Mouse (Mus musculus): ENCODE results near the gene Opn3. TPM values are rescaled to one million over a fixed set of nuclear protein-coding genes. Genes with fewer than 3 reads are reported as not detected.

The Opn3 gene
- polyA plus RNA-seq, 1 experiment from 2014 or later = 12.6 TPM

DNA sequence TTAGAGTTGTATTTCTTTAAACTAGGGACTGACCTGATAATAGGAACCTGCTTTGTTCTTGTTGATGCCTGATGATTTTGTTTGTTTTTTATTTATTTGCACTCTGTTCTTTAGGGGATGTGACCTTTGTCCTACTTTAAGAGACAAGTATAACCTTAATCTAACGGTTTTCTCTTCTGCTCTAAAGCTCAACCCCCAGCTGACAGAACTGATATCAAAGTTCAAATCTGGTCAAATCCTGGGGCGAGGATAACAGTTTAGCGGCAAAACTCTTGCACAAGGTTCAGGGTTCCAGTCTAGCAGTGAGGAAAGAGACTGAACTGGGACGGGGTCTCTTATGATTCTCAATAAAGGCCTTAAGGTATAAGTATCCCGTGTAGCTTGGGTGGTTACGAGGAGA is 63.3 kb downstream of the Opn3 start:
- no peak for ATAC-seq (ENCODE audit: insufficient number of reproducible peaks, insufficient read depth, low FRiP score, low read depth)

GRCm38 (mm10) chr1:175625990-175626692 is 66.4 kb downstream of the Opn3 start:
- ATAC-seq (ENCODE audit: insufficient number of reproducible peaks, insufficient read depth, low FRiP score, low read depth) = peak; percentile 14; the same call in 1 of the 2 replicates
- Histone ChIP-seq H3K27me3 (ENCODE audit: control insufficient read depth, insufficient read depth, low read length) (no peaks in the 10 kb centered on the region), H3K4me3 (ENCODE audit: low read depth, low read length) (peak overlapping the region; percentile 94), H3K9ac (replicated peaks; ENCODE audit: low read depth, low read length) (no peak overlapping the region), H3K4me1 (ENCODE audit: control insufficient read depth, insufficient read depth, low read length) (peaks cover 8% of the 10 kb centered on the region; the same call in 1 of the 2 replicates), H3K9me3 (ENCODE audit: control insufficient read depth, low read depth, low read length) (no peaks in the 10 kb centered on the region), H3K4me2 (replicated peaks; ENCODE audit: low read depth, low read length) (peak overlapping the region; percentile 50), H3K27ac (ENCODE audit: low read length) (peak overlapping the region; percentile 79), H3K36me3 (ENCODE audit: control insufficient read depth, insufficient read depth, low read length) (no peaks in the 10 kb centered on the region)
- 86% methylated on average over 1 of the region's 1 CpGs for WGBS

More for the DNA sequence above, 63.3 kb downstream of the Opn3 start:
- Histone ChIP-seq H3K27ac (ENCODE audit: low read length) (no peak overlapping the region), H3K4me1 (ENCODE audit: control insufficient read depth, insufficient read depth, low read length) (peaks cover 5% of the 10 kb centered on the region; the same call in 1 of the 2 replicates), H3K36me3 (ENCODE audit: control insufficient read depth, insufficient read depth, low read length) (no peaks in the 10 kb centered on the region), H3K9ac (replicated peaks; ENCODE audit: low read depth, low read length) (no peak overlapping the region), H3K9me3 (ENCODE audit: control insufficient read depth, low read depth, low read length) (no peaks in the 10 kb centered on the region), H3K27me3 (ENCODE audit: control insufficient read depth, insufficient read depth, low read length) (no peaks in the 10 kb centered on the region), H3K4me2 (replicated peaks; ENCODE audit: low read depth, low read length) (no peak overlapping the region), H3K4me3 (ENCODE audit: low read depth, low read length) (no peak overlapping the region)
- WGBS = 84% methylated on average over 6 of the region's 6 CpGs

- Histone ChIP-seq H3K4me2 (replicated peaks; ENCODE audit: low read depth, low read length) (peak within 1 kb of the TSS; percentile 85), H3K36me3 (ENCODE audit: control insufficient read depth, insufficient read depth, low read length) (no peaks in the 10 kb centered on the region; the same call in 1 of the 2 replicates), H3K9me3 (ENCODE audit: control insufficient read depth, low read depth, low read length) (no peaks in the 10 kb centered on the region), H3K4me3 (ENCODE audit: low read depth, low read length) (peak within 1 kb of the TSS; percentile 94), H3K9ac (replicated peaks; ENCODE audit: low read depth, low read length) (peak within 1 kb of the TSS; percentile 87), H3K4me1 (ENCODE audit: control insufficient read depth, insufficient read depth, low read length) (peaks cover 8% of the 10 kb centered on the region; the same call in 1 of the 2 replicates), H3K27ac (ENCODE audit: low read length) (peak within 1 kb of the TSS; percentile 79), H3K27me3 (ENCODE audit: control insufficient read depth, insufficient read depth, low read length) (no peaks in the 10 kb centered on the region)
- peak; percentile 100 for ATAC-seq (ENCODE audit: insufficient number of reproducible peaks, insufficient read depth, low FRiP score, low read depth)
- WGBS = under 1% methylated on average over 58 of the region's 58 CpGs
Measured at GRCm38 (mm10) chr1:175625257-175625879, 67.2 kb downstream of the Opn3 start, which contains the start of gene Fh1. TSS of gene Fh1 (minus strand) at chr1:175625635.

- 71% methylated on average over 6 of the region's 6 CpGs for WGBS
- no peak for ATAC-seq (ENCODE audit: insufficient number of reproducible peaks, insufficient read depth, low FRiP score, low read depth)
- Histone ChIP-seq H3K27ac (ENCODE audit: low read length) (no peak overlapping the region), H3K27me3 (ENCODE audit: control insufficient read depth, insufficient read depth, low read length) (no peaks in the 10 kb centered on the region), H3K4me1 (ENCODE audit: control insufficient read depth, insufficient read depth, low read length) (peaks cover 8% of the 10 kb centered on the region; the same call in 1 of the 2 replicates), H3K4me2 (replicated peaks; ENCODE audit: low read depth, low read length) (no peak overlapping the region), H3K9me3 (ENCODE audit: control insufficient read depth, low read depth, low read length) (no peaks in the 10 kb centered on the region), H3K9ac (replicated peaks; ENCODE audit: low read depth, low read length) (no peak overlapping the region), H3K36me3 (ENCODE audit: control insufficient read depth, insufficient read depth, low read length) (peaks cover 6% of the 10 kb centered on the region; the same call in 1 of the 2 replicates), H3K4me3 (ENCODE audit: low read depth, low read length) (no peak overlapping the region)
Measured at GRCm38 (mm10) chr1:175623656-175624055, 68.9 kb downstream of the Opn3 start.

- no peak for ATAC-seq (ENCODE audit: insufficient number of reproducible peaks, insufficient read depth, low FRiP score, low read depth)
- Histone ChIP-seq H3K27ac (ENCODE audit: low read length) (no peak within 1 kb of the TSS), H3K27me3 (ENCODE audit: control insufficient read depth, insufficient read depth, low read length) (no peaks in the 10 kb centered on the region), H3K9ac (replicated peaks; ENCODE audit: low read depth, low read length) (no peak within 1 kb of the TSS), H3K36me3 (ENCODE audit: control insufficient read depth, insufficient read depth, low read length) (peaks cover 37% of the 10 kb centered on the region), H3K4me3 (ENCODE audit: low read depth, low read length) (no peak within 1 kb of the TSS), H3K4me1 (ENCODE audit: control insufficient read depth, insufficient read depth, low read length) (peaks cover 8% of the 10 kb centered on the region; the same call in 1 of the 2 replicates), H3K9me3 (ENCODE audit: control insufficient read depth, low read depth, low read length) (no peaks in the 10 kb centered on the region), H3K4me2 (replicated peaks; ENCODE audit: low read depth, low read length) (no peak within 1 kb of the TSS)
- WGBS = 91% methylated on average over 13 of the region's 13 CpGs
Measured at GRCm38 (mm10) chr1:175619814-175620431, 72.7 kb downstream of the Opn3 start, which contains the start of gene Kmo. TSS of gene Kmo (plus strand) at chr1:175620381.

- Histone ChIP-seq H3K27ac (ENCODE audit: low read length) (no peak overlapping the region), H3K9ac (replicated peaks; ENCODE audit: low read depth, low read length) (no peak overlapping the region), H3K27me3 (ENCODE audit: control insufficient read depth, insufficient read depth, low read length) (no peaks in the 10 kb centered on the region), H3K4me2 (replicated peaks; ENCODE audit: low read depth, low read length) (no peak overlapping the region), H3K4me3 (ENCODE audit: low read depth, low read length) (no peak overlapping the region), H3K36me3 (ENCODE audit: control insufficient read depth, insufficient read depth, low read length) (peaks cover 78% of the 10 kb centered on the region), H3K9me3 (ENCODE audit: control insufficient read depth, low read depth, low read length) (no peaks in the 10 kb centered on the region), H3K4me1 (ENCODE audit: control insufficient read depth, insufficient read depth, low read length) (no peaks in the 10 kb centered on the region)
- no peak for ATAC-seq (ENCODE audit: insufficient number of reproducible peaks, insufficient read depth, low FRiP score, low read depth)
- 95% methylated on average over 9 of the region's 9 CpGs for WGBS
Measured at GRCm38 (mm10) chr1:175614992-175615391, 77.6 kb downstream of the Opn3 start.

Other genes with a start within 250 kb of the Opn3 start
- gene Rgs7, start 200.3 kb downstream of the Opn3 start, polyA plus RNA-seq (2014; fragmentation: Nextera tagmentation; extraction: Ambion mirVana) = 2.1 and 3.5 TPM in 2 replicates
- 0.16 and 0.56 TPM in 2 replicates for gene Kmo, start 72.4 kb downstream of the Opn3 start, polyA plus RNA-seq (2014; fragmentation: Nextera tagmentation; extraction: Ambion mirVana)
- gene Fh1, start 67.1 kb downstream of the Opn3 start, polyA plus RNA-seq (2014; fragmentation: Nextera tagmentation; extraction: Ambion mirVana) = 139 and 147 TPM in 2 replicates
- 5.3 and 5.8 TPM in 2 replicates for gene Chml, start 125 bp upstream of the Opn3 start, polyA plus RNA-seq (2014; fragmentation: Nextera tagmentation; extraction: Ambion mirVana)
- not detected in 2 replicates for gene Wdr64, start 5.8 kb upstream of the Opn3 start, polyA plus RNA-seq (2014; fragmentation: Nextera tagmentation; extraction: Ambion mirVana)
- 66.7 and 72.5 TPM in 2 replicates for gene Exo1, start 187.8 kb upstream of the Opn3 start, polyA plus RNA-seq (2014; fragmentation: Nextera tagmentation; extraction: Ambion mirVana)
- not detected in 2 replicates for gene Gm38100, start 227.6 kb upstream of the Opn3 start, polyA plus RNA-seq (2014; fragmentation: Nextera tagmentation; extraction: Ambion mirVana)

Measured in stomach, embryonic 14.5 days (tissue).